Mouse (Mus musculus) neural tube, embryonic 11.5 days (tissue): ENCODE measurements around the gene Gm45711. TPM values are rescaled to one million over a fixed set of nuclear protein-coding genes. Genes with fewer than 3 reads are reported as not detected.

Experiments
- ATAC-seq: fragments of 200-750 bp; cut with Nextera tagmentation; 2 replicates; pipeline ENCODE4 v1.8.0; 2017; ENCODE audit warnings: moderate number of reproducible peaks, mild to moderate bottlenecking, moderate TSS enrichment, moderate library complexity; ENCODE audit not compliant: insufficient read depth, low FRiP score, low TSS enrichment
- DNase-seq: peaks from one replicate; pipeline ENCODE4 v3.0.0-alpha.2; 2015; ENCODE audit warnings: low spot score
- H3K27ac ChIP-seq: fragments of 300-500 bp; sonication (generic); 2 replicates; pipeline ENCODE4 v1.5.1; 2014; ENCODE audit warnings: low read depth, mild to moderate bottlenecking, low read length
- H3K27me3 ChIP-seq: fragments of 300-500 bp; sonication (generic); 2 replicates; pipeline ENCODE4 v1.6.1; 2014; ENCODE audit warnings: mild to moderate bottlenecking, low read length, mixed read lengths; ENCODE audit not compliant: control insufficient read depth, insufficient read depth
- H3K36me3 ChIP-seq: fragments of 300-500 bp; sonication (generic); 2 replicates; pipeline ENCODE4 v1.6.1; 2014; ENCODE audit warnings: mild to moderate bottlenecking, low read length, moderate library complexity, mixed read lengths; ENCODE audit not compliant: control insufficient read depth, insufficient read depth
- H3K4me1 ChIP-seq: fragments of 300-500 bp; sonication (generic); 2 replicates; pipeline ENCODE4 v1.6.1; 2014; ENCODE audit warnings: low read length, mixed read lengths; ENCODE audit not compliant: control insufficient read depth, insufficient read depth
- H3K4me2 ChIP-seq: fragments of 300-500 bp; sonication (generic); 2 replicates; pipeline ENCODE4 v1.6.1; 2014; ENCODE audit warnings: low read depth, mild to moderate bottlenecking, moderate library complexity
- H3K4me3 ChIP-seq: fragments of 300-500 bp; sonication (generic); 2 replicates; pipeline ENCODE4 v1.5.1; 2014; ENCODE audit warnings: low read depth, low read length
- H3K9ac ChIP-seq: fragments of 300-500 bp; sonication (generic); 2 replicates; pipeline ENCODE4 v1.6.1; 2014; ENCODE audit warnings: mild to moderate bottlenecking, low read length
- H3K9me3 ChIP-seq: fragments of 300-500 bp; sonication (generic); 2 replicates; pipeline ENCODE4 v1.6.1; 2016; ENCODE audit warnings: low read length; ENCODE audit not compliant: control insufficient read depth
- WGBS: fragments of 180-500 bp; shearing (Covaris S2); extraction: QIAGEN DNeasy Blood & Tissue Kit; methylation state at CpG from one replicate; pipeline ENCODE4 v1.1.7; 2014; 5-methylcytosine and 5-hydroxymethylcytosine counted together
- polyA plus RNA-seq: library from polyadenylated mRNA; unstranded; fragments of >200 nt; fragmentation: Nextera tagmentation; extraction: Ambion mirVana; gene quantifications from 2 replicates; pipeline ENCODE4 v1.2.1, GENCODE M21; 2014

The Gm45711 gene
- polyA plus RNA-seq, 1 experiment from 2014 or later, result not detected

GRCm38 (mm10) chr8:104251461-104251860 lies 58.4 kb downstream of the Gm45711 start:
- H3K4me1 ChIP-seq, result peaks cover 8% of the 10 kb centered on the region; the same call in 1 of the 2 replicates
- peak overlapping the region; percentile 69 for H3K9ac ChIP-seq
- no peaks in the 10 kb centered on the region for H3K36me3 ChIP-seq
- no peak overlapping the region for H3K27ac ChIP-seq
- WGBS, result 0% methylated on average over 7 of the region's 7 CpGs
- no peaks in the 10 kb centered on the region for H3K27me3 ChIP-seq
- ATAC-seq (no peak), DNase-seq (no peak)
- H3K9me3 ChIP-seq, result no peaks in the 10 kb centered on the region
- peak overlapping the region; percentile 65 for H3K4me3 ChIP-seq
- H3K4me2 ChIP-seq, result peak overlapping the region; percentile 74

DNA sequence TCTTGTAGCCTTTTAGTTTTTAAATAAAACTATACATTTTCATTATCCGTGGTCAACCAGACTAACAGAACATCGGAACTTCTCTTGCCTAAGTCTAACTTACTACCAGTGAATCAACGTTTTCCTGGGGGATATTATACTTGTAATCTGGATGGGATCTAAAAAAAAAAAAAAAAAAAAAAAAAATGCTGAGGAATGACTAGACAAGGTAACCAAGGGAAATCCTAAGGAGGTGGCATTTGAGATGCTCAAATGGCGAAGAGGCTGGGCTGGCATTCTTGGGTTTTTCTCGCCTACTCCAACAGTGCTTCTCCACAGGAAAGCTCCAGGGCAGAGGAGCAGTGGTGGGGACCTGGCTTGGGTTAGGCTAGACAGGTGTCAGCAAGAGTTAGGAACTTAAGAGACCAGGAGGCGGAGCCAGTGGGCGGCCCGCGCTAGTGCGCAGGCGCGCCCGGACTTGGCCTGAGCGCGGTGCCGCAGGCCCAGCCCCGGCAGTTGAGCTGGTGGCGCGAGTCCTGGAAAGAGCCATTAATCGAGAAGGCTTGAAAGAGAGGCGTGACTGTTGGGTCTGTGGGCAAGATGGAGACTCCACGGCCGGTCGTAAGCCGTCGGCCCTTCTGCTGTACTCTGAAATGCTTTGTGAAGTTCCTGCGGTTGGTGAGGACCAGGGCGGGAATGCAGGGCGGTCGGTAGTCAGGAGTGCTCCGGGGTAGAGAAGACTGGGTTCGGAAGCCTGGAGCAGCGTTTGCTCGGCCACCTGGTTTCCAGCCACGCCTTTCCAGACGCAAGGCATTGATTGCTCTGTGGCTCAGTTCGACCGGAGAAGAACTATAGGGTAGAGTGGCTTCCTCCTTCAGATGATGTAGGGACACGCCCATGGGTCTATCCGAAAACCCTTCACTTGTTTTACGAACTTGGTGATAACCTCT lies 59.2 kb downstream of the Gm45711 start, which contains the start of gene Cklf:
TSS of gene Cklf (plus strand) at position 423 of the 929 bp plus-strand sequence.
- Histone ChIP-seq H3K27me3 (no peaks in the 10 kb centered on the region), H3K27ac (0 out of 2 replicates have a peak within 1 kb of the TSS, but pooled peaks have one; percentile 11), H3K9me3 (no peaks in the 10 kb centered on the region), H3K9ac (peak within 1 kb of the TSS; percentile 69), H3K4me1 (peaks cover 8% of the 10 kb centered on the region; the same call in 1 of the 2 replicates), H3K36me3 (no peaks in the 10 kb centered on the region), H3K4me2 (peak within 1 kb of the TSS; percentile 74), H3K4me3 (peak within 1 kb of the TSS; percentile 65)
- 4% methylated on average over 41 of the region's 41 CpGs for WGBS
- peak; percentile 85 for ATAC-seq
- DNase-seq, result peak; percentile 96

GRCm38 (mm10) chr8:104249442-104249996 lies 60.4 kb downstream of the Gm45711 start:
- H3K4me1 ChIP-seq, result peaks cover 8% of the 10 kb centered on the region; the same call in 1 of the 2 replicates
- 88% methylated on average over 7 of the region's 7 CpGs for WGBS
- no peak overlapping the region for H3K4me3 ChIP-seq
- no peak overlapping the region for H3K27ac ChIP-seq
- no peaks in the 10 kb centered on the region for H3K27me3 ChIP-seq
- no peak overlapping the region for H3K9ac ChIP-seq
- no peak for ATAC-seq
- no peak for DNase-seq
- H3K4me2 ChIP-seq, result no peak overlapping the region
- H3K36me3 ChIP-seq, result no peaks in the 10 kb centered on the region
- H3K9me3 ChIP-seq, result no peaks in the 10 kb centered on the region

DNA sequence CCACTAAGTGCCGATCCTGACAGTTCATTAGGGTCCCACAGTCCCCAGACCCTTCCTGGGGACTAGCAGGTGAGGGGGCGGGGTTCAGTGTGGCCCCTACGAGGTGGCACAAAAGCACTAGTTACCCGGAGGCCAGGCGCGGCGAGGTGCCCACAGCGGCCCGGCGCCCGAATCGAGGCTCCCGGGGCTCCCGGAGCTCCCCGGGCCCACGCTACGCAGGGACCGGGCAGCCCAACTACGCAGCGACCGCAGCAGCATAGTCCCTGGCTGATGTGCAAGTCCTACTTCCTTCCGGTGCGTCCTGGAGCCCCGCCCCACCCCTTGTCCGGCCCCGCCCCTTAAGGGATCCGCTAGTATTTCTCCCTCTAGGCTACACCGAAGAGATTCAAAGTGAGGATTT lies 61.6 kb downstream of the Gm45711 start, which contains the start of gene Tk2:
TSS of gene Tk2 (minus strand) at position 283 of the 400 bp plus-strand sequence.
- H3K27ac ChIP-seq, result no peak within 1 kb of the TSS
- peak within 1 kb of the TSS; percentile 88 for H3K4me3 ChIP-seq
- peak within 1 kb of the TSS; percentile 86 for H3K9ac ChIP-seq
- no peaks in the 10 kb centered on the region for H3K9me3 ChIP-seq
- H3K4me1 ChIP-seq, result peaks cover 8% of the 10 kb centered on the region; the same call in 1 of the 2 replicates
- no peaks in the 10 kb centered on the region for H3K36me3 ChIP-seq
- DNase-seq, result peak; percentile 81
- ATAC-seq, result peak; percentile 85
- no peaks in the 10 kb centered on the region for H3K27me3 ChIP-seq
- under 1% methylated on average over 28 of the region's 28 CpGs for WGBS
- H3K4me2 ChIP-seq, result peak within 1 kb of the TSS; percentile 77

DNA sequence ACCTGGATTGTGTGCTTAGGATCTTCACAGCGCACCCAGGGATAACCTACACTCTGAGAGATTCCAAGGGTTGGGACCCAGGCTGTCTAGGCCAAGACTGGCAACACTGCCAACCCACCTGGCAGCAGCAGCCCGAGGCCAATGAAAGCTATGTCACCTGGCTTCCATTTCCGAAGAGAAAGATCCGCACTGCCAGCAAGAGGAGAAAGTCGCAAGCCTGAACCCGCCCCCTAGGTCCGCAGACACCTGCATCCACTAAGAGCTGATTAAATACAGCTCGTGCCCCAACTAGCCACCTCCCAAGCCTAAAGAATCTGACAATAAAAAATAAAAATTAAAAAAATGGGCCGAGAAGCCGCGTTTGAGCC lies 62.0 kb downstream of the Gm45711 start:
- Histone ChIP-seq H3K27ac (no peak overlapping the region), H3K9me3 (no peaks in the 10 kb centered on the region), H3K9ac (peak overlapping the region; percentile 86), H3K27me3 (no peaks in the 10 kb centered on the region), H3K36me3 (no peaks in the 10 kb centered on the region), H3K4me1 (peaks cover 8% of the 10 kb centered on the region; the same call in 1 of the 2 replicates), H3K4me2 (peak overlapping the region; percentile 77), H3K4me3 (peak overlapping the region; percentile 88)
- WGBS, result 5% methylated on average over 11 of the region's 11 CpGs
- DNase-seq (no peak), ATAC-seq (no peak)

DNA sequence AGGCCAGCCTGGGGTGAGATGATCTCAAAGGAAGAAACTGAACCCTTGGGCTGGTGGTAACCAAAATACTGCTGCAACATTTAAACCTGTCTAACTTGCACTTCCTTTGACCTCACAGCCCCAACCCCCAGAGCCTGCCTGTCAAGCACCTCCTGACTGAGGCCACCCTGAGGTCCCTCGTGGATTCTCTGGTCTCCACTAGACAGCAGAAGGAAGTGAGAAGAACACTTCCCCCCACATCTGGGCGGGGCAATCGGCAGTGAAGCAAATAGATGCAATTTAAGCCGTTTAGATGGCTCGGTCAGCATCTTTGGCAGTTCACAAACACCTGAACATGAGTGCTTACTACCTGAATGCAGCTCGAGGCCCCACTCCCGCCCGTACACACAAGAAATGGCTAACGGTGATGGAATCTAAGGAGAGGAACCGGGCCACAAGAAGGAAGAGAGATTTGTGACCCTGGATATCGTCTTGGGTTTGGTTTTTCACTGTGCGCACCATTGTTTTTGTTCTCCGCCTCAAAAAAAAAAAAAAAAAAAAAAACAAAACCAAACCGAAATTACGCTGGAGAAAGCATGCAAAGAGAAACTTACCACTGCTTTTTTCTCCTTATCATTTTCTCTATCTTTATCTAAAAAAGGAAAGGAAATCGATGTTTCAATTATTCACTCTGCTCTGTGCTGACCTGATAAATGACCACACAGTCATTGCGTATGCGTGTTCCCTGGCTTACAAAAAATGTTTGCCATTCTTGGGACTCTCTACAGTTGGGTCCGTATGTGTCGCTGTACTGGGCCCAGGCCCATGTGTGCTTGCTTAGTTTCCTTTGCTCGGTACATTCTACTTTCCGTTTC lies 62.6 kb downstream of the Gm45711 start:
- Histone ChIP-seq H3K9me3 (no peaks in the 10 kb centered on the region), H3K9ac (no peak overlapping the region; the same call in 1 of the 2 replicates), H3K4me2 (peak overlapping the region; percentile 77), H3K27ac (no peak overlapping the region), H3K4me1 (peaks cover 8% of the 10 kb centered on the region; the same call in 1 of the 2 replicates), H3K4me3 (peak overlapping the region; percentile 88), H3K36me3 (no peaks in the 10 kb centered on the region), H3K27me3 (no peaks in the 10 kb centered on the region)
- no peak for ATAC-seq
- 70% methylated on average over 22 of the region's 22 CpGs for WGBS
- no peak for DNase-seq

DNA sequence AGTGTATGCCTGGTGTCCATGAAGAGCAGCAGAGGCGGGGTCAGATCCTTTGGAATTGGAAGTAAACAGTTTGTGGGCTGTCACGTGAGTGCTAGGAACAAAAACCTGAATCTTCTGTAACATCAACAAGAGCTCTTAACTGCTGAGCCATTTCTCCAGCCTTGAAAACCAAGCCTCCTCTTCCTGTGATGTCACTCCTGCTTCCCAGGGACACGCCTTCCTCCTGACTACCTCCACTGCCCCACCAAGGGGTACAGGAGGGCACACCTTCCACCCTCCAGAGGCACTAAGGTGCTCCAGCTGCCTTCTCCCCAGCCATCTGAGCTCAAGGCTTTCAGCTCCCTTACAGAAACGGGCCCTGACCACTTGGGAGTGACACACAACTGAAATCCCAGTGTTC lies 63.3 kb downstream of the Gm45711 start:
- Histone ChIP-seq H3K9ac (no peak overlapping the region), H3K27ac (no peak overlapping the region), H3K4me3 (no peak overlapping the region), H3K36me3 (no peaks in the 10 kb centered on the region), H3K4me2 (no peak overlapping the region), H3K4me1 (peaks cover 6% of the 10 kb centered on the region; the same call in 1 of the 2 replicates), H3K9me3 (no peaks in the 10 kb centered on the region), H3K27me3 (no peaks in the 10 kb centered on the region)
- 83% methylated on average over 4 of the region's 4 CpGs for WGBS
- DNase-seq (no peak), ATAC-seq (no peak)

- no peak for ATAC-seq
- Histone ChIP-seq H3K4me1 (no peaks in the 10 kb centered on the region), H3K27ac (no peak overlapping the region), H3K36me3 (peaks cover 4% of the 10 kb centered on the region), H3K27me3 (no peaks in the 10 kb centered on the region), H3K4me3 (no peak overlapping the region), H3K4me2 (no peak overlapping the region), H3K9ac (no peak overlapping the region), H3K9me3 (no peaks in the 10 kb centered on the region)
- whole genome bisulfite sequencing, result 87% methylated on average over 12 of the region's 12 CpGs
- no peak for DNase-seq
These were observed 67.7 kb downstream of the Gm45711 start for GRCm38 (mm10) chr8:104242038-104242644.
